Comparison of ENCODE assay signal across 29 mouse cellular contexts in the genomic region with DNA sequence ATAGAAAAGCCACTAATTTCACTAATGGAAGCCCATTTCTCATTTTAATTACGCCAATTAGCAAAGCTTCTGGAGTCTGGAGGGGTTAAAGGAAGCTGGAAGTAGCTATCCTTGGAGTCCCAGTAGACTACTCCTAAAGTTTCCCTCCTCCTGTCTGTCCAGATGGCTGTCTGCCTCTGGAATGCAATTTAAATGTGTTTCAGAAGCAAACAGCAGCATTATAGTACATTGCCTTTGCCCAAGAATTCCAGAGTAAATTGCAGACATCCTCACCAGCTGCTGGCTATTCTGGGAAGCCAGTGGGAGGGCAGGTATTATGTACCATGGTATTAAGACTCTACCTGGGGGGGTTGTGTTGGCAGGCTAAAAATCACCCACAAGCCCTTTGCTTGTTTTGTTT.
DNase-seq lines count a peak whose midpoint lies in the region; ATAC-seq and TF ChIP-seq lines count a peak whose summit lies in the region.
"Had no signal": no experiment of that assay in that cellular context is flagged by ENCODE, and none has a peak within 500 bp of the region (broad histone marks: within the 10 kb centered on the region; RNA-seq: fewer than 3 reads in every experiment).

No protein-coding gene starts in this region.

- no peak for TF ChIP-seq CTCF in kidney, postnatal 0 days (IDR thresholded peaks at IDR 0.05; ENCODE audit: low read depth)

- 56% methylated on average over 1 of the region's 1 CpGs for WGBS in embryonic facial prominence, embryonic 11.5 days
- WGBS in embryonic facial prominence, embryonic 10.5 days, result 66% methylated on average over 1 of the region's 1 CpGs
- 88% methylated on average over 1 of the region's 1 CpGs for WGBS in kidney, postnatal 0 days
- 77% methylated on average over 1 of the region's 1 CpGs for WGBS in limb, embryonic 12.5 days

- H3K27ac ChIP-seq in embryonic facial prominence, embryonic 11.5 days (replicated peaks; ENCODE audit: low read depth, low read length), result no peak overlapping the region
- no peak overlapping the region for H3K27ac ChIP-seq in embryonic facial prominence, embryonic 10.5 days (replicated peaks)
- 0 out of 2 replicates have a peak overlapping the region, but pooled peaks have one; percentile 13 for H3K27ac ChIP-seq in kidney, postnatal 0 days
- H3K27ac ChIP-seq in limb, embryonic 12.5 days, result 0 out of 2 replicates have a peak overlapping the region, but pooled peaks have one; percentile 20
- H3K27ac ChIP-seq: forebrain, embryonic 10.5 days; heart, adult 2 months; hindbrain, embryonic 14.5 days; midbrain, embryonic 12.5 days; neural tube, embryonic 12.5 days had no signal

- DNase-seq in embryonic facial prominence, embryonic 11.5 days (ENCODE audit: low spot score), result peak; percentile 35
- DNase-seq in embryonic facial prominence, embryonic 10.5 days (ENCODE audit: low spot score), result no peak
- DNase-seq in kidney, postnatal 0 days (ENCODE audit: low spot score), result no peak
- DNase-seq in kidney, adult 9 months, result no peak
- DNase-seq in brain, adult 2 months (ENCODE audit: low read depth, low spot score), result peak; percentile 31
- DNase-seq in layer of hippocampus, adult 9-10 months (ENCODE audit: low spot score), result no peak
- no peak for DNase-seq in adrenal gland, postnatal 14 days
- DNase-seq: cerebellum, adult 11 months; cerebellum, adult 9-11 months; forebrain, postnatal 0 days; gastrocnemius, postnatal 36 days; kidney, adult 2 months; kidney, postnatal 10 days; layer of hippocampus, adult 9-11 months; lung, postnatal 4 days; right cerebral cortex, adult 18-20 months; spleen, adult 18-20 months had no signal

- H3K9me3 ChIP-seq in embryonic facial prominence, embryonic 11.5 days (replicated peaks; ENCODE audit: control insufficient read depth, low read length), result no peaks in the 10 kb centered on the region
- no peaks in the 10 kb centered on the region for H3K9me3 ChIP-seq in embryonic facial prominence, embryonic 10.5 days
- no peaks in the 10 kb centered on the region for H3K9me3 ChIP-seq in kidney, postnatal 0 days (replicated peaks; ENCODE audit: low read length)
- H3K9me3 ChIP-seq in limb, embryonic 12.5 days, result no peaks in the 10 kb centered on the region
- H3K9me3 ChIP-seq: forebrain, embryonic 10.5 days; heart, embryonic 12.5 days; midbrain, embryonic 12.5 days; neural tube, embryonic 12.5 days had no signal

- no peaks in the 10 kb centered on the region for H3K27me3 ChIP-seq in embryonic facial prominence, embryonic 11.5 days (ENCODE audit: control insufficient read depth, insufficient read depth, low read length)
- no peaks in the 10 kb centered on the region for H3K27me3 ChIP-seq in embryonic facial prominence, embryonic 10.5 days (replicated peaks; ENCODE audit: low read depth, poor library complexity, severe bottlenecking)
- H3K27me3 ChIP-seq in kidney, postnatal 0 days (ENCODE audit: insufficient read depth, low read length), result no peaks in the 10 kb centered on the region
- H3K27me3 ChIP-seq in limb, embryonic 12.5 days, result no peaks in the 10 kb centered on the region
- H3K27me3 ChIP-seq: heart, embryonic 12.5 days; neural tube, embryonic 12.5 days had no signal

- no peak for ATAC-seq in embryonic facial prominence, embryonic 11.5 days (replicated peaks; ENCODE audit: insufficient number of reproducible peaks, low FRiP score, low TSS enrichment, low read depth)
- no peak for ATAC-seq in kidney, postnatal 0 days (replicated peaks; ENCODE audit: low FRiP score, low read depth)
- no peak for ATAC-seq in limb, embryonic 12.5 days (ENCODE audit: insufficient number of reproducible peaks, insufficient read depth, low FRiP score, low TSS enrichment, low read depth)
- ATAC-seq: forebrain, postnatal 0 days; inflammation-experienced regulatory T-cells, adult 6 months; lung, postnatal 0 days had no signal

- H3K4me3 ChIP-seq in embryonic facial prominence, embryonic 11.5 days (ENCODE audit: low read depth, low read length), result no peak overlapping the region
- no peak overlapping the region for H3K4me3 ChIP-seq in embryonic facial prominence, embryonic 10.5 days
- no peak overlapping the region for H3K4me3 ChIP-seq in kidney, postnatal 0 days (replicated peaks; ENCODE audit: low read depth, low read length)
- H3K4me3 ChIP-seq in limb, embryonic 12.5 days (replicated peaks), result no peak overlapping the region
- H3K4me3 ChIP-seq: forebrain, embryonic 10.5 days; heart, adult 2 months; heart, embryonic 12.5 days; megakaryocyte, embryonic 14.5 days; midbrain, embryonic 12.5 days; myocyte; neural tube, embryonic 12.5 days had no signal

- peaks cover 14% of the 10 kb centered on the region for H3K4me1 ChIP-seq in embryonic facial prominence, embryonic 11.5 days (ENCODE audit: control insufficient read depth, insufficient read depth, low read length)
- H3K4me1 ChIP-seq in embryonic facial prominence, embryonic 10.5 days, result peaks cover 39% of the 10 kb centered on the region
- peaks cover 27% of the 10 kb centered on the region for H3K4me1 ChIP-seq in kidney, postnatal 0 days (replicated peaks; ENCODE audit: insufficient read depth, low read length)
- peaks cover 45% of the 10 kb centered on the region for H3K4me1 ChIP-seq in limb, embryonic 12.5 days (replicated peaks)

- no peak overlapping the region for H3K4me2 ChIP-seq in embryonic facial prominence, embryonic 11.5 days (ENCODE audit: low read depth, low read length)
- H3K4me2 ChIP-seq in kidney, postnatal 0 days (ENCODE audit: low read length), result no peak overlapping the region
- no peak overlapping the region for H3K4me2 ChIP-seq in limb, embryonic 12.5 days
- H3K4me2 ChIP-seq: heart, embryonic 12.5 days; hindbrain, embryonic 14.5 days; liver, embryonic 11.5 days; midbrain, embryonic 12.5 days; neural tube, embryonic 12.5 days had no signal

- peaks cover 19% of the 10 kb centered on the region for H3K36me3 ChIP-seq in embryonic facial prominence, embryonic 11.5 days (replicated peaks; ENCODE audit: control insufficient read depth, insufficient read depth, low read depth, low read length)
- H3K36me3 ChIP-seq in embryonic facial prominence, embryonic 10.5 days (replicated peaks), result peaks cover 58% of the 10 kb centered on the region
- H3K36me3 ChIP-seq in kidney, postnatal 0 days (ENCODE audit: insufficient read depth, low read length), result peaks cover 25% of the 10 kb centered on the region
- H3K36me3 ChIP-seq in limb, embryonic 12.5 days, result peaks cover 44% of the 10 kb centered on the region

- no peak overlapping the region for H3K9ac ChIP-seq in embryonic facial prominence, embryonic 11.5 days (replicated peaks; ENCODE audit: low read length)
- no peak overlapping the region for H3K9ac ChIP-seq in kidney, postnatal 0 days (ENCODE audit: low read depth, low read length)
- H3K9ac ChIP-seq in limb, embryonic 12.5 days (replicated peaks), result no peak overlapping the region
- H3K9ac ChIP-seq: forebrain, postnatal 0 days; heart, embryonic 12.5 days; hindbrain, embryonic 14.5 days; midbrain, embryonic 12.5 days; neural tube, embryonic 12.5 days had no signal

Comparison
In these comparisons a context has a peak if more than half of its experiments do, and no peak if none do; other contexts are left out.
1. DNase-seq: peak in embryonic facial prominence, embryonic 11.5 days (single experiment) and brain, adult 2 months (single experiment); none in embryonic facial prominence, embryonic 10.5 days (single experiment), kidney, postnatal 0 days (single experiment), kidney, adult 9 months (single experiment), layer of hippocampus, adult 9-10 months (single experiment) and adrenal gland, postnatal 14 days (single experiment).
2. H3K27ac ChIP-seq: peak in kidney, postnatal 0 days (single experiment) and limb, embryonic 12.5 days (single experiment); none in embryonic facial prominence, embryonic 11.5 days (single experiment) and embryonic facial prominence, embryonic 10.5 days (single experiment).